Mouse (Mus musculus) heart, postnatal 0 days (tissue): ENCODE measurements around the gene Mafk.

ENCODE experiments used
- CTCF ChIP-seq: IDR thresholded peaks from 2 replicates; pipeline ENCODE4 v1.5.1; 2016; ENCODE audit warnings: antibody characterized with exemption, control low read depth, low read depth
- EP300 ChIP-seq: IDR thresholded peaks from 2 replicates; pipeline ENCODE4 v1.6.1; 2016; ENCODE audit warnings: antibody characterized with exemption, low read depth

GRCm38 (mm10) chr5:139811677-139812397 lies 20.5 kb downstream of the Mafk start:
- no peak for TF ChIP-seq EP300
- no peak for TF ChIP-seq CTCF
